8 mouse cellular contexts compared by ENCODE assay signal in genomic region chr5:121712934-121713538, GRCm38 (mm10). TPM values are rescaled to one million over a fixed set of nuclear protein-coding genes. Genes with fewer than 3 reads are reported as not detected.
A peak's percentile ranks its signal among the peaks of the same experiment; 100 is the strongest.
DNase-seq lines count a peak whose midpoint lies in the region; ATAC-seq and TF ChIP-seq lines count a peak whose summit lies in the region.

No protein-coding gene starts in this region.

- peak overlapping the region; percentile 94 for H3K27ac ChIP-seq in hindbrain, embryonic 15.5 days (replicated peaks)
- peak overlapping the region; percentile 95 for H3K27ac ChIP-seq in limb, embryonic 13.5 days
- peak overlapping the region; percentile 98 for H3K27ac ChIP-seq in midbrain, embryonic 15.5 days
- H3K27ac ChIP-seq in stomach, postnatal 0 days (replicated peaks) = peak overlapping the region; percentile 99

- peak overlapping the region; percentile 73 for H3K4me2 ChIP-seq in hindbrain, embryonic 15.5 days
- peak overlapping the region; percentile 89 for H3K4me2 ChIP-seq in limb, embryonic 13.5 days (replicated peaks)
- peak overlapping the region; percentile 72 for H3K4me2 ChIP-seq in midbrain, embryonic 15.5 days
- peak overlapping the region; percentile 87 for H3K4me2 ChIP-seq in stomach, postnatal 0 days (replicated peaks; ENCODE audit: low read depth)

- peak; percentile 43 for TF ChIP-seq CTCF in stomach, postnatal 0 days (IDR thresholded peaks at IDR 0.05; ENCODE audit: low read depth)

- H3K4me1 ChIP-seq in hindbrain, embryonic 15.5 days (replicated peaks) = peaks cover 43% of the 10 kb centered on the region
- H3K4me1 ChIP-seq in limb, embryonic 13.5 days = peaks cover 37% of the 10 kb centered on the region
- H3K4me1 ChIP-seq in midbrain, embryonic 15.5 days = peaks cover 43% of the 10 kb centered on the region
- 0 out of 2 replicates have a peak, but pooled peaks cover 5% of the 10 kb centered on the region for H3K4me1 ChIP-seq in stomach, postnatal 0 days (replicated peaks; ENCODE audit: control insufficient read depth, insufficient read depth)

- H3K4me3 ChIP-seq in hindbrain, embryonic 15.5 days = peak overlapping the region; percentile 96
- H3K4me3 ChIP-seq in limb, embryonic 13.5 days = peak overlapping the region; percentile 97
- peak overlapping the region; percentile 96 for H3K4me3 ChIP-seq in midbrain, embryonic 15.5 days
- H3K4me3 ChIP-seq in stomach, postnatal 0 days (ENCODE audit: low read depth, low read length) = peak overlapping the region; percentile 97

- peak; percentile 23 for DNase-seq in layer of hippocampus, adult 9-11 months
- no peak for DNase-seq in layer of hippocampus, adult 9-10 months (ENCODE audit: low spot score)
- peak; percentile 54 for DNase-seq in cerebellum, adult 9-11 months
- DNase-seq in gastrocnemius, adult 18-20 months (ENCODE audit: low spot score) = peak; percentile 43
- DNase-seq in stomach, postnatal 0 days (ENCODE audit: low spot score) = peak; percentile 70

- no peak for TF ChIP-seq EP300 in stomach, postnatal 0 days (optimal IDR thresholded peaks at IDR 0.05)

- WGBS in hindbrain, embryonic 15.5 days = under 1% methylated on average over 24 of the region's 32 CpGs
- WGBS in limb, embryonic 13.5 days = under 1% methylated on average over 30 of the region's 32 CpGs
- 0% methylated on average over 30 of the region's 32 CpGs for WGBS in midbrain, embryonic 15.5 days
- 0% methylated on average over 22 of the region's 32 CpGs for WGBS in stomach, postnatal 0 days

- no peaks in the 10 kb centered on the region for H3K36me3 ChIP-seq in hindbrain, embryonic 15.5 days
- peaks cover 3% of the 10 kb centered on the region; the same call in 1 of the 2 replicates for H3K36me3 ChIP-seq in limb, embryonic 13.5 days
- no peaks in the 10 kb centered on the region for H3K36me3 ChIP-seq in midbrain, embryonic 15.5 days (replicated peaks)
- peaks cover 2% of the 10 kb centered on the region; the same call in 1 of the 2 replicates for H3K36me3 ChIP-seq in stomach, postnatal 0 days (ENCODE audit: control insufficient read depth, insufficient read depth, low read length)

- H3K9ac ChIP-seq in hindbrain, embryonic 15.5 days = peak overlapping the region; percentile 98
- H3K9ac ChIP-seq in limb, embryonic 13.5 days = peak overlapping the region; percentile 97
- H3K9ac ChIP-seq in midbrain, embryonic 15.5 days = peak overlapping the region; percentile 99
- peak overlapping the region; percentile 96 for H3K9ac ChIP-seq in stomach, postnatal 0 days (ENCODE audit: low read length)

- no peaks in the 10 kb centered on the region for H3K9me3 ChIP-seq in hindbrain, embryonic 15.5 days
- H3K9me3 ChIP-seq in limb, embryonic 13.5 days = no peaks in the 10 kb centered on the region
- H3K9me3 ChIP-seq in midbrain, embryonic 15.5 days = no peaks in the 10 kb centered on the region
- H3K9me3 ChIP-seq in stomach, postnatal 0 days (ENCODE audit: control insufficient read depth, low read length) = no peaks in the 10 kb centered on the region

- peak; percentile 29; the same call in 1 of the 2 replicates for ATAC-seq in hindbrain, embryonic 15.5 days (ENCODE audit: low FRiP score, low read depth)
- ATAC-seq in limb, embryonic 13.5 days (ENCODE audit: low FRiP score, low read depth) = peak; percentile 30; the same call in 1 of the 2 replicates
- peak; percentile 35; the same call in 1 of the 2 replicates for ATAC-seq in midbrain, embryonic 15.5 days (replicated peaks)
- peak; percentile 33 for ATAC-seq in stomach, postnatal 0 days (ENCODE audit: low FRiP score, low TSS enrichment)

- no peaks in the 10 kb centered on the region for H3K27me3 ChIP-seq in hindbrain, embryonic 15.5 days
- H3K27me3 ChIP-seq in limb, embryonic 13.5 days = no peaks in the 10 kb centered on the region
- no peaks in the 10 kb centered on the region for H3K27me3 ChIP-seq in midbrain, embryonic 15.5 days (replicated peaks)
- H3K27me3 ChIP-seq in stomach, postnatal 0 days (ENCODE audit: control insufficient read depth, insufficient read depth, low read length) = no peaks in the 10 kb centered on the region

RNA-seq across cellular contexts. Expression of gene Atxn2, which starts 1.9 kb away (rescaled TPM):
- total RNA-seq in gastrocnemius, adult 18-20 months (2021) = 100 to 1,000 TPM in 1 of 2 experiments, 10 to 100 TPM in 1; 80.1 to 109 TPM
- 92.6 and 111 TPM in 2 replicates for polyA plus RNA-seq in hindbrain, embryonic 15.5 days (2015; fragmentation: Nextera tagmentation; extraction: Ambion mirVana)
- polyA plus RNA-seq in limb, embryonic 13.5 days (2015; fragmentation: Nextera tagmentation; extraction: Ambion mirVana) = 54.9 and 64.1 TPM in 2 replicates
- polyA plus RNA-seq in midbrain, embryonic 15.5 days (2015; fragmentation: Nextera tagmentation; extraction: Ambion mirVana) = 107 and 111 TPM in 2 replicates
- 30.5 and 35.6 TPM in 2 replicates for polyA plus RNA-seq in stomach, postnatal 0 days (2015; fragmentation: Nextera tagmentation; extraction: Ambion mirVana)

RNA-seq across cellular contexts. Expression of gene Brap, which starts 52.7 kb away (rescaled TPM):
- 10 to 100 TPM; 29.7 to 31.8 TPM for total RNA-seq in gastrocnemius, adult 18-20 months (2021)
- 43.1 and 44.6 TPM in 2 replicates for polyA plus RNA-seq in hindbrain, embryonic 15.5 days (2015; fragmentation: Nextera tagmentation; extraction: Ambion mirVana)
- polyA plus RNA-seq in limb, embryonic 13.5 days (2015; fragmentation: Nextera tagmentation; extraction: Ambion mirVana) = 43.2 and 43.9 TPM in 2 replicates
- polyA plus RNA-seq in midbrain, embryonic 15.5 days (2015; fragmentation: Nextera tagmentation; extraction: Ambion mirVana) = 48.2 and 50.9 TPM in 2 replicates
- polyA plus RNA-seq in stomach, postnatal 0 days (2015; fragmentation: Nextera tagmentation; extraction: Ambion mirVana) = 32.2 and 32.5 TPM in 2 replicates

RNA-seq across cellular contexts. Expression of gene Acad10, which starts 52.7 kb away (rescaled TPM):
- 10 to 100 TPM; 10.2 to 11.8 TPM for total RNA-seq in gastrocnemius, adult 18-20 months (2021)
- 1.5 and 1.6 TPM in 2 replicates for polyA plus RNA-seq in hindbrain, embryonic 15.5 days (2015; fragmentation: Nextera tagmentation; extraction: Ambion mirVana)
- 2.2 and 2.3 TPM in 2 replicates for polyA plus RNA-seq in limb, embryonic 13.5 days (2015; fragmentation: Nextera tagmentation; extraction: Ambion mirVana)
- polyA plus RNA-seq in midbrain, embryonic 15.5 days (2015; fragmentation: Nextera tagmentation; extraction: Ambion mirVana) = 1.6 and 1.8 TPM in 2 replicates
- 3.0 and 4.0 TPM in 2 replicates for polyA plus RNA-seq in stomach, postnatal 0 days (2015; fragmentation: Nextera tagmentation; extraction: Ambion mirVana)
